Mouse (Mus musculus) layer of hippocampus, postnatal 14 days (tissue): ENCODE measurements around the gene Rln3. TPM values are rescaled to one million over a fixed set of nuclear protein-coding genes. Genes with fewer than 3 reads are reported as not detected.
A peak's percentile ranks its signal among the peaks of the same experiment; 100 is the strongest.

Source experiments
- DNase-seq, 2 experiments: peaks; one replicate each; pipeline ENCODE4 v3.0.0; 2021 to 2022; ENCODE audit warnings: low spot score in 2 of 2, mixed read lengths in 1 of 2
- microRNA-seq, 2 experiments: library from miRNA; unstranded; fragments of <30 nt; microRNA quantifications; one replicate each; pipeline ENCODE4 v1.2.0; 2021
- total RNA-seq, 2 experiments: library from RNA; stranded (reverse); gene quantifications; 2 replicates each; pipeline ENCODE4 v1.2.3; 2021

Rln3 gene
- total RNA-seq, 2 experiments from 2014 or later = not detected

DNA sequence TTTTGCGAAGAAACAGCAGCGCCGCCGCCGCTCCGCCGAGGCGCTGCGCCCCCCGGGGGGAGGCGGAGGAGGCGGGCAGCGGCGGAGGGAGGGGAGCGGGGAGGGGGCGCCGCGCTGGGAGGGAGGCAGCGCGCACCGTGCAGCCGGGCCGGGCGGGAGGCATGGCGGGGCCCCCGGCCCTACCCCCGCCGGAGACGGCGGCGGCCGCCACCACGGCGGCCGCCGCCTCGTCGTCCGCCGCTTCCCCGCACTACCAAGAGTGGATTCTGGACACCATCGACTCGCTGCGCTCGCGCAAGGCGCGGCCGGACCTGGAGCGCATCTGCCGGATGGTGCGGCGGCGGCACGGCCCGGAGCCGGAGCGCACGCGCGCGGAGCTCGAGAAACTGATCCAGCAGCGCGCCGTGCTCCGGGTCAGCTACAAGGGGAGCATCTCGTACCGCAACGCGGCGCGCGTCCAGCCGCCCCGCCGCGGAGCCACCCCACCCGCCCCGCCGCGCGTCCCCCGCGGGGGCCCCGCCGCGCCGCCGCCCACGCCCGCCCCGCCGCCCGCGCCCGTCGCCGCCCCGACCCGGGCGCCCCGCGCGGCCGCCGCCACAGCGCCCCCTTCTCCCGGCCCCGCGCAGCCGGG lies 47.2 kb downstream of the Rln3 start, which contains the start of gene Samd1:
Gene Samd1 (plus strand): TSS at position 162 of the 631 bp plus-strand sequence.
- DNase-seq = peak in 1 of 2 experiments; percentile 52

DNA sequence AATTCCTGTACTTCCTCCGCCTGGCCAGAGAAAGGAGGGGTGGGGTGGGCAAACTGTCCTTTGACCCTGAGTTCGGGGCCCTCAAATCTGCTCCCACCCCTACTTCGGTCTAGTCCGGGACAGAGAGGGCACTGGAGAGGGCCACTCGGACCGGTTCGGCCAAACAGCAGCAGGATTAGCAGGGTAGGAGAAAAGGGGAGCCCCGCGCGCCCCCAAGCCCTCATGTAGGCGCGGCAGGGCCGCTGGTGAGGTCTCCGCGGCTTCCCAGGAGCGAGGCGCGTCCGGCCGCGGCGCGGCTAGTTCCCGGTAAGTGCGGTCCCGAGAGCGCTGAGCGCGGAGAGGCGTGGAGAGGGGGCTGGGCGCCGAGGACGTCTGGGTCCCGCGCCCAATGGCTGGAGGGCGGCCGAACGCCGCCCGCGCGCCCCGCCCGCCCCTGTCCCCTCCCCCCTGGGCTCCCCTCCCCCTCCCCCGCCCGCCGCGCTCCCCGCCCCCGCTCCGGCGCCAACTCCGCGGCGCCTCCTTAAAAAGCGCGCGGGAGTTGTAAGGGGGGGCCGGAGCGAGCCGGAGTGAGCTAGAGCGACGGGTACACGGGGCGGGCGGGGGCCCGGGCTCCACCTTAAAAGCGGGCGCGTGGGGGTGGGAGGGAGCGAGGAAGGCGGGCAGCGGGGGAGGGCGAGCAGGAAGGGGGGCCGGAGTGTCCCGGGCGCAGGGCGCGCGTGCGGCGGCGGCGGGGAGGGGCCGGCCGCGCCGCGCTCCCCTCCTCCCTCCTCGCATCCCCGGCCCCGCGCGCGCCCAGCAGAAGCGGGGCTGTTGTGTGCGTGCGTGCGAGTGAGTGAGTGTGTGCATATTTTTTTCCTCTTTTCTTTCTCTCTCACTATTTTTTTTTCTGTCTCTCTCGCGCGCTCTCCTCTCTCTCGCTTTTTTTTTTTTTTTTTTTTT lies 48.0 kb downstream of the Rln3 start:
- DNase-seq = peak; percentile 66 to 78

DNA sequence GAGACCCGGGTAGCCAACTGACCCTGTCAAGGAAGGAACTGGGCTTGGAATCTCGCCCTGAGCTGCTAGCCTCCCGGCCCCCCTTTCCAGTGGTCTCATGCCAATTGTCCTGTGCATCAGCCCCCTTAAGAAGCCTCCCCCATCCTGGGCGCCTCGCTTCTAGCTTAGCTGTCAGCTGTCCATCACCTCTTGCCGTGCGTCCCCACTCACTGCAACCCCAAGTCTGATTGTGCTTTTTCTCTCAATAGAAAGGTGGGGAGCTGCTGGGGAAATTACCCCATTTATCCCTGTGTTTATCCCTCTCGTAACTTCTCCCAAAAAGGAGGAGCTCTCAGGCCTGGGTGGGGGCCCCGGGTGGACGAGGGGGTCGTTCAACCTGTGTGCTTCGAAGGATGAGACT lies 48.8 kb downstream of the Rln3 start:
- no peak for DNase-seq

DNA sequence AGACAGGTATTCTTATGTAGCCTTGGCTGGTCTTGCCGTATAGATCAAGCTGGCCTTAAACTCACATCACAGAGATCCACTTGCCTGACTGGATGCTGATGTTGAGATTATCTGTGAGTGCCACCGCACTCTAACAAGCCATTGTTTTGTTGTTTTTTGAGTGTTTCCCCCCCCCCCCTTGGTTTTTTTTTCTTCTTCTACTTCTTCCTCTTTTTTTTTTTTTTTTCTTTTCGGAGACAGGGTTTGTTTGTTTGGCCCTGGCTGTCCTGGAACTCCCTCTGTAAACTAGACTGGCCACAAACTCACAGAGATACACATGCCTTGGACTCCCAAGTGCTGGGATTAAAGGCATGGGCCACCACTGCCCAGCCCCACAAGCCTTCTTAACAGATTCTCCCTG lies 50.8 kb downstream of the Rln3 start:
- DNase-seq = no peak

Small RNAs within 50 kb of the gene (microRNA-seq; reads per million reads assigned to microRNA genes)
- gene Mir1199 (1.1 to 1.4 reads per million in 2 experiments), gene Mir709 (0 reads per million in 2 experiments), gene Mir8111 (1.7 to 3.4 reads per million in 2 experiments)

Other genes starting within 250 kb of the Rln3 start
- gene Adgrl1, start 144.9 kb downstream of the Rln3 start, total RNA-seq = 100 to 1,000 TPM; 345 to 352 TPM
- under 1 TPM; 0.17 to 0.25 TPM for gene Gm10644, start 89.8 kb downstream of the Rln3 start, total RNA-seq
- 1 to 10 TPM; 1.1 TPM for gene Asf1b, start 89.5 kb downstream of the Rln3 start, total RNA-seq
- gene Prkaca, start 72.0 kb downstream of the Rln3 start, total RNA-seq = 100 to 1,000 TPM; 261 to 268 TPM
- gene Samd1, start 47.3 kb downstream of the Rln3 start, total RNA-seq = 10 to 100 TPM; 51.0 to 52.7 TPM
- gene 1700067K01Rik, start 43.5 kb downstream of the Rln3 start, total RNA-seq = 1 to 10 TPM in 1 of 2 experiments, under 1 TPM in 1; 0.39 to 1.2 TPM
- gene 2210011C24Rik, start 32.8 kb downstream of the Rln3 start, total RNA-seq = 1 to 10 TPM; 2.5 to 2.8 TPM
- 1 to 10 TPM; 4.1 to 7.9 TPM for gene Palm3, start 23.5 kb downstream of the Rln3 start, total RNA-seq
- gene Il27ra, start 2.4 kb downstream of the Rln3 start, total RNA-seq = 1 to 10 TPM; 1.6 to 1.8 TPM
- 1 to 10 TPM; 4.7 to 5.0 TPM for gene Gm10643, start 20.1 kb upstream of the Rln3 start, total RNA-seq
- 10 to 100 TPM; 20.1 to 21.0 TPM for gene Rfx1, start 21.8 kb upstream of the Rln3 start, total RNA-seq
- gene Dcaf15, start 59.8 kb upstream of the Rln3 start, total RNA-seq = 10 to 100 TPM; 20.5 to 21.9 TPM
- gene Podnl1, start 81.0 kb upstream of the Rln3 start, total RNA-seq = not detected
- 10 to 100 TPM; 46.9 to 53.9 TPM for gene Cc2d1a, start 102.9 kb upstream of the Rln3 start, total RNA-seq
- gene 4930432K21Rik, start 103.0 kb upstream of the Rln3 start, total RNA-seq = 1 to 10 TPM; 1.1 TPM
- gene Nanos3, start 140.2 kb upstream of the Rln3 start, total RNA-seq = 1 to 10 TPM; 3.8 to 4.4 TPM
- 10 to 100 TPM; 17.2 to 18.8 TPM for gene Zswim4, start 192.1 kb upstream of the Rln3 start, total RNA-seq
- gene D8Ertd738e, start 204.7 kb upstream of the Rln3 start, total RNA-seq = 100 to 1,000 TPM; 147 to 156 TPM
- 10 to 100 TPM; 24.7 to 28.7 TPM for gene Mri1, start 212.3 kb upstream of the Rln3 start, total RNA-seq
- 10 to 100 TPM; 20.4 to 21.4 TPM for gene Ccdc130, start 225.4 kb upstream of the Rln3 start, total RNA-seq